Mouse (Mus musculus): ENCODE data around the gene Cutc.

Gene Cutc

DNA sequence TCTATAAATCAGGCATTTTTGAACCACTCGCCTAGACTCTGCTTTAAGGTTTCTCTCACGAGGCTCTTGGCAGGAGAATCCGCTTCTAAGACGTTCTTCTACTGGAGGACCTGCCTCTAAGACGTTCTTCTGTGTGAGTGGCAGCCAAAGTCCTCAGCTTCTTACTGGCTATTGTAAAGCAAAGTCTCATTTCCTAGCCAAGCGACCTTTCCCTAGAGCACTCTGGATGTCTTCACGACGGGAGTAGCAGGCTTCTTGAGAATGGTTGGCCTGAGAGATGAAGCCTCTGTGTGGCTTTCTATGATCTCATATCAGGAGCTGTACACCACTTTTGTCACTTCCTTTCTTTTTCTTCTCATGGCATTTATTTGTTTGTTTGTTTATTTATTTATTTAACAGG lies 42.7 kb downstream of the Cutc start:
- no peak for DNase-seq (ENCODE audit: low spot score in 2 of 2)

GRCm38 (mm10) chr19:43797216-43797615 lies 44.4 kb downstream of the Cutc start:
- no peak for DNase-seq (ENCODE audit: low spot score in 2 of 2)

DNA sequence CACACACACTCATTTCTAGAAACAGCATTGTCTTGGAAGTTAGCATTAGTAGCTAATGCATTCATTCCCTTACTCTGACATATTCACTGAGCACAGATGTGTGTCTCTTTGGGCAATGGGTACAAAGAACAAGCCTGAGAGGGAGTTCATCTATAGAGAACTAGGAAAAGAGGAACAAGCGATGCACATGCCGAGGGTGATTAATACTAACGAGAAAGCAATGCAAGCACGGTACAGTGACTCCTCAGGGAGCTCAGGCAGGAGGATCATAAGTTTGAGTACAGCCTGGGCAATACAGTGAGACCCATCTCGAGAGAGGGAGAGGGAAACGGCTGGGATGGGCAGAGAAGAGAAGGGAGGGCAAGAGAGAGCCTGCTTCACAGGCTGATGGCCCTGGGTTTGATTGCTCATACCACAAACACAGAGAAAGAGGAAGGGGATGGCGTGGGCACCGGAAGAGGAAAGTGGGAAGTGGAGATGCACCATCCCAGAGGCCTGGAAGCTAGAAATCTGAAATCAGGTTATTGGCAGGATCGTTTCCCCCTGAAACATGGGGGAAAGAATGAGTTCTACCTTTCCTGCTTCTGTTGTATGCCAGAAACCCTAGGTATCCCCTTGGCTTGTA lies 48.7 kb downstream of the Cutc start:
- no peak for DNase-seq (ENCODE audit: low spot score in 2 of 2)

DNA sequence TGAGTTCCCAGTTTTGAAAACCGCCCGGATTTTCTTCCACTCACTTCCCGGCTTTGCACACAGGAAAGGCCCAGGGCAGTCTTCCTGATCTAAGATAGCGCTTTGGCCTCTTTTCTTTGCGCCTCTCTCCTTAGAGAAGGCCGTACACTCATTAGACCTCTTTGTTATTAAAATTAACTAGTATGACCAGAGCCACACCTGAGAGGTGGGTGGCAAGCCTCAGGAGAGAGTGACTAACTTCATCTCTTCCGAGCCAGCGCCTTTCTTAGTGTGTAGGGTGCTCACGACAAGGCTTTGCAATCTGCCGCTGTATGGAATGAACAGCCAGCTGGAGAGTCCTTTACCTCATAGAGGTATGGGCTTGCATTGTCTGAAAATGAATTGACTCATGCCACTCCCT lies 51.1 kb downstream of the Cutc start:
- DNase-seq (ENCODE audit: low spot score in 2 of 2) = no peak

- no peak for DNase-seq (ENCODE audit: low spot score in 2 of 2)
Observed at GRCm38 (mm10) chr19:43809331-43809730, 56.5 kb downstream of the Cutc start.

DNA sequence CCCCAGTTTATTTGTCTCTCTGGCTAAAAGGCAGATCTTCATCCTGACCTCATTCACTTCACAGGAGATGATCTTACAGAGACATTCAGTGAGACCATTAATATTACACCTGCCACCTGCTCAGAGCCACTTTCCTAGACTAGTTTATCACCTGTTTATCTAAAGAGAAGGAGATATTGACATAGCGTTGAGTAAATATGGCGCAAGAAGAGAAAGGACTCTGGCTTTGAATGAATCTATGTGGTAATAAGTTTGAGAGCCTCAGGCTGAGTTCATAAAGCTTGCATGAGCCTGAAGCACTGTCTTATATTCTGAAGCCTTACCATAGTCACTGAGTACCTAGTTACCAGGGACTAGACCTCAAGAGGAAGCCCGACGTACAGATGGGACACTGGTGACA lies 58.6 kb downstream of the Cutc start:
- no peak for DNase-seq (ENCODE audit: low spot score in 2 of 2)

DNA sequence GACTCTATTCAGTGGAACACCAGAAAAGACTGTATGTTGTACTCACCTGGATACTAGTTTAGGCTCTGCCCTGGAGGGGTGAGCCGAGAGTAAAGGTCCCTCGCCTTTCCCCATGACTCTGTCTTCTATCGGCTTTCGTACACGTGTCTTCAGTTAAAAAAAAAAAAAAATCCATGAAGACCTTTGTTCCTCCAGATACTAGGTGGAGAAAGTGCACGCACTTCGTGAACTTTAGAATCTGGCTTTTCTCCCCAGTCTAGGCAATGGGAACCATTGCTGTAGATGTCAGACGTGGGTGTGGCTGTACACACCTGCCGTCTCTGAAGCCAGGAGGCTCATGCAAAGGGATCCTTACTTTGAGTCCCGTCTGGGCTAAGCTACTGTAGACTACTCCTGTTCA lies 60.5 kb downstream of the Cutc start:
- no peak for DNase-seq (ENCODE audit: low spot score in 2 of 2)

DNA sequence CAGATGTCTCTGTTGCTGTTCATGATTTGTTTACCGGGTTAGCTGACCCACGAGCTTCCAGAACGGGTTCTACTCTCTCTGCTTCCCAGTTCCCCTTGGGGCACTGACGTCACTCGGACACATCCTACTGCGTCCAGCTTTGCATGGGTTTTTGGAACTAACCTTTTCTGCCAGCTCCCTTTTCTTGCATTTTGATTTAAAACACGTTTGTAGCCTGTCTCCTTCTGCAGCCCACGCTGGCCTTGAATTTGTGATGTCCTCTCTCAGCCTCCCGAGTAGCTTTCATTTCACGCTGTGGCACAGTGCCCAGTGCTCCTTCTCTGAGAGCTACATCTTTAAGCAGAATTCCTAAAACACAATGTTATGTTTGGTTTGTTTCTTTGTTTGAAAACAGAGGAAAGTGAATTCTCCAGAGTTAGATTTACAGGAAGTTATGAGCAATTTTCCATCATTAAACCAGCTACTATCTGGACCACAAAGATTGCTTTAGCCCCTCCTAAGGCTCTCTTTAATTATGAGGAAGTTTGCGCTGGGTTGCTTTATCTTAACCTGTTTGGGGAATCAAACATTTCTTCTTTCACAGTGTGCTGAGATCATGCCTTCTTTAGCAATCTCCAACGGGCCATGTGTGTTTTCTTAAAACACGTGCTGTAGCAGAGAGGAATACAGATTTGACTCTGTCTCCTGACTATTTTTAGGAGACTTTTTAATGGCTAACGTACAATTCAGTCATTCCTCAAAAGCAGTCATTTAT lies 63.0 kb downstream of the Cutc start:
- peak in 1 of 2 experiments; percentile 8 for DNase-seq (ENCODE audit: low spot score in 2 of 2)

All from frontal cortex, postnatal 10 days (tissue).